Mouse (Mus musculus) spleen, postnatal 10 days (tissue): Measurements from ENCODE around the gene Camta1.

Source experiments
- DNase-seq, 2 experiments: peaks; one replicate each; pipeline ENCODE4 v3.0.0; 2021 to 2022; ENCODE audit warnings: low spot score in 2 of 2

Gene Camta1

DNA sequence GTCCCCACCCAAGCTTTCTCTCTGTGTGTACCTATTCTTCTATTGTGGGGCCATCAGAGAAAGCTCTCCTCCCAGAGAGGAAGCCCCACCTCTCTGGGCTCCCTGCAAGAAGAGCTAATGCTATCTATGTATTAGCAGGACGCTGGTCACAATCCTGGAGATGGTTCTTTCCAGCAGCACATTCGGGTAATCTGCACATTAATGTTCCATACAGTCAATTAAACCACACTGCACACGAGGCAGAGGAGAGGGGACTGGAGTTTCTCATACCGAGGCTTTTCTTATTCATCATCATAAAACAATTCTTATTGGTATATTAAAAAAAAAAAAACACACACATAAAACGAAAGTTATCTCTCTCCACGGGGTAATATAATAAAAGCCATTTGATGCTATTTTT is 409.8 kb downstream of the Camta1 start:
- DNase-seq, result no peak

DNA sequence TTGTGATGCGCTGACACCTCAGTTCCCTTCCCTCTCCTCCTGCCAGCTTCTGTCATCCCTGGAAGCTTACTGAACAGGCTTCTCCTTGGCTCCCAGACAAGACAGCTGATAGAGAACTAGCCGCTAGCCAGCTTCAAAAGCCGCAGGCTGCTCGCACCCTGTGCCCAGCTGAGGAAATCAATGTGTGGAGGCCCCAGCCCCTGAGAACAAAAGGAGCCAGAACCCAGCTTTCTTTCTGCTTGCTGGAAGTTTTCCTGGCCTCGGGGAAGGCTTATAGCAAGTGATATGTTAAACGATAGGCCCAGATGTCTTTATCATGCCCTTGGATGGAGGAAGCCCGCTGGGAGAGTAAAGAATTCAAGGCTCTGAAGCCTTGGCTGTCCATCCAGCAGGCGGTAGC is 411.7 kb downstream of the Camta1 start:
- no peak for DNase-seq

DNA sequence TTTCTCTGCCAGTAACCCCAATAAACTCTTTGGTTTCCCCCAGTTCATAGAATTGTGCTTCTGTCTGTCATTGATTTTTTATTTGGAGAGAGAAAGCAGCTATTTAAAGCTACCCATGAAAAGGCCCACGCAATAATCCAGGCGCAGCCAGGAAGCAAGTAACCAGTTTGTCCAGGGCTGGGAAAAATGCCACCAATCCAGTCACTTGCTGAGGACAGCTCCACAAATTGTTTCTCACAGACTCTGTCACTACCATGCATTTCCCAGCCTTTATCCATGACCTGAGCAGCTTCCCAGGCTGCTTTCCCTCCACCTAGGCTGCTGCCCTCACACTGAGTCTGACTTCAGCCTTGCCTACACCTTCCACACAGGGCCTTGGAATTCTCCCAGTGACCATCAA is 413.3 kb downstream of the Camta1 start:
- no peak for DNase-seq

DNA sequence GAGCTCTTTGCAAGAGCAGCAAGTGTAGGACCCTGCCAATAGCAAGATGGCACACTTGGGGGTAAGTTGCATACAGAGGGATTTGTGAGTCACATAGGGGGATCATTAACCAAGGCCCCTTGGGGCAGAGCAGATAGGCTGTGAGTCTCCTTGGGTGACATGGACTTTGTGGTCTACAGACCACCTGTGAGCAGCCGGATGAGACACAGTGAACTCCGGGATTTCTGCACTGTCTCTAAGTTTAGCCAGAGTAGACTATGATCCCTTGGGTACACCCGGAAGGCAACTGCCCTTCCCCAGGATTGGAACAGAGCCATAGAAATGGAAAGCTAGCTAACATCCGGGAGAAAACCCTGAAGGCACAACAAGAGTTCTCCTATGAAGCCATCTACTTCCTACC is 417.0 kb downstream of the Camta1 start:
- no peak for DNase-seq

DNA sequence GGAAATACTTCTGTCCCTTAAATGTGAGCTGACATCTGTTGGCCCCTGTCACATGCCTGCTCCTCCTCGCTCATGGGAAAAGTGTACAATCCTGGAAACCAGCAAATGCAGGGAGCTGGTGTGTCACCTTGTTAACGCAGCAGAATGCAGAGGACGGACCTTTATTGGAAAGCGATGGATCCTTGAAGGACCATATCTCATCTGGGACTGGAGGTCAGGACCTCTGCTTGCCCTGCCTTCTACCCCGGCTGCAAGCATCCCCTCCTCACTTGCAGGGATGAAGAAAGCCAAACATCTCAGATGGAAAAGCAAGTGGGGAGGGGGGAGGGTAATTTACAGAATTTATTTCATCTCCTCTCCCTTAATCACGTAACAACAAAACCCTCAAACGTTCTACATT is 423.1 kb downstream of the Camta1 start:
- no peak for DNase-seq

DNA sequence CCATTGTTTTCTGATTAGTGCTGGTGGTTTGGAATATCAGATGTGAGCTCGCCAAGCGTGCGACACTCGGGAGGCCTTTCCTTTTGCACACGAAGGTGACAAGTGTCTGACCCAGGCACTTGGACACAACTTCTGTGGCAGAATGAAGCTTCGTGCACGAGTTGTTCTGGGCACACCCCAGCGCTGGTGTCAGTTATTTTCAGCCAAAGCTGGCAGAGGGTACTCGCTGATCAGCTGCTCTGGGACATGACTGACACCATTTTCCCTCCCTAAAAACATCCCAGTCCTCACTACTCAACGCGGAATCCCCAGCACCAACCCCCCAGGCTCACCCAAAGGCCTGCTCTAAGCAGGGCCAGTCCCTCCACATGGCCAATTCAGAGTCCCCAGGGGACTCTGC is 423.8 kb downstream of the Camta1 start:
- DNase-seq, result no peak

DNA sequence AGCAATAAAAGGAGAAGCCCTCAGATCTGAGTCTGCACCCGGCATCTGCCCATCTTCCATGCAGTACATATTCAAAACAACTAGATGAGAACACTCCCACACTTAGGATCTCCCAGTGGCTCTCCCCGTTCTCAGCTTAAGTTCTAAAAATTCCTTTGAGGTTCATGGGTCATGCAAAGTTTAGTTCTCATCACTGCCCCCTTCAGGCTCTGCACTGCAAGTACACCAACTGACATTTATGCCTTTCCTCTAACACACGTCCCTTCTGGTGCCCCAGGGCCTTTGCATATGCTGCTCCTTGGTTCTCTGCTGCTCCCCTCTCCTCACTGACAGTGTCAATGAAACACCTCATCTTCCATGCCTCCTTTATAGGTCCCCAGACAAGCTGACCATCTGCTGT is 436.5 kb downstream of the Camta1 start:
- no peak for DNase-seq

DNA sequence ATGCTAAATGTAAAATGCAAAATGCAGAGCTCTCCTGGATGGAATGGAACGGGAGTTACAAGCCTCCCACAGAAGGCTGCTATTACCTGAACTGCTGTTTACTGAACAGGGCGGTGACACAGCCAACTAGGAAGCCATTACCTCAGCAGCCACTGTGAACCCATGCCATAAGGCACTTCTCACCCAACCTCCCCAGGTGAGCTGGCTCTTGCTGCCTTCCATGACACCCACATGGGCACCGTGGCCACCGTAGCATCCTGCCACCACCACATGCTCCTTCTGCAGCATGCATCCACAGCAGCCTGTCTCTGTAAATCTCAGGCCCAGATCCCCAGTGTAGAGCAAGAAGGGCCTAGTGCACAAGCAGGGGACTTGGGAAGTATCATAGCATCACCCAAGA is 438.8 kb downstream of the Camta1 start:
- DNase-seq, result no peak

DNA sequence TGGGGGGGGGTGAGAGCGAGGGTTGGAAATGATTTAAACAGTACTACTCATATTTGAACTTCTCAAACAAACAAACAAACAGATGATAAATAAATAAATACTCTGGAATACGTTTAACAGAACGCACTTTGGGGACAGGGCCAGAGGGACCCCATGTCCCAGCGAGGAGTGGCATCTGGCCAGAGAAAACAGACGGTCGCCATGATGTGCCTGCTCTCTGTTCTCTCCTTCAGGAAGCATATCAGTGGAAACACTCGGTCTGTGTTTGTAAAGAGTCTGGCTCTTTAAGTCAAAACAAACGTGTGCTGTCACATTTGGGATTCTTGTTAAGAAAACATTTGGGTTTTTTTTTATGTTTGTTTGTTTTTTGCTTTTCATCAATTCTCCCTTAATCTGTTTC is 439.3 kb downstream of the Camta1 start:
- no peak for DNase-seq

DNA sequence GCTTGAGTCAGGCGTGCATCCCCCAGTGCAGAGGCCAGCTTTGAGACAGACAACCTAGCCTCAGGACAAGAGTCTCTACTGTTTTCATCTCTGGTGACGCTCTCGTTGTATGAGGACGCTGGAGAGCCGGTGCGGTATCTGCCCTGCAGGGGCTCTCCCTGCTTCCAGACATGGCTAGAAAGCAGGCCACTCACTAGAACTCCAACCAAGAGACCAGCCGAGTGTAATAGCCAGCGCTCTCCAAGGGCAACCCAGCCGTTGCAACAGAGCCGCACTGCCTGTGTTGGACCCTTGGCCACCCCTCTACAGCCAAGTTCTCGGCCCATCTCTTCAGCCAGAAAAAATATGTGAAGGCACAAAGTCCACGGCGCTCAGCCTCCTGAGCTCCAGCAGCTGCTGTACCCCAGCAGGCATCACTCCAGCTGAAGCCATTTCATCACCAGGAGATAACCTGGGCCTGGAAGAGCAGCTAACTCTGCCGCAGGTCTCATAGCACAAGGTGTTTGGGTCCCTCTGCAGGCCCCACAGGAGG is 443.3 kb downstream of the Camta1 start:
- no peak for DNase-seq

DNA sequence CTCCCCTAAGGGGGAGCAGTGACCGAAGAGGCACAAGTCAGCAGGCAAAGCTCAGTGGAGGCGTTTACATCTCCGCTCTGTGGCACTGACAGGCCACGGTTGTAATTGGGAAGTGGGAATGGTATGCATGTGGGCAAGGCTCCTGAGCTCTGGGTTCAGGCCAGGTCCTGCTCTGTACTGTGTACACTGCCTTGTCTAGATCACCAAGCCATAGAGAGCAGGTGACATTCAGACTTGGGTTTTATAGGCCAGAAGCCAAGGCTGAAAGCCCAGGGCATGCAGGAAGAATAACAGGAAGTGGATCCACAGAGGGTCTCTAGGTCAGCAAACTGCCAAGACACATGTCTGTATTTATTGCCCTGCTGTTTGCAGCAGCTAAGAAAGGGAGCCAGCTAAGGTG is 445.9 kb downstream of the Camta1 start:
- no peak for DNase-seq

DNA sequence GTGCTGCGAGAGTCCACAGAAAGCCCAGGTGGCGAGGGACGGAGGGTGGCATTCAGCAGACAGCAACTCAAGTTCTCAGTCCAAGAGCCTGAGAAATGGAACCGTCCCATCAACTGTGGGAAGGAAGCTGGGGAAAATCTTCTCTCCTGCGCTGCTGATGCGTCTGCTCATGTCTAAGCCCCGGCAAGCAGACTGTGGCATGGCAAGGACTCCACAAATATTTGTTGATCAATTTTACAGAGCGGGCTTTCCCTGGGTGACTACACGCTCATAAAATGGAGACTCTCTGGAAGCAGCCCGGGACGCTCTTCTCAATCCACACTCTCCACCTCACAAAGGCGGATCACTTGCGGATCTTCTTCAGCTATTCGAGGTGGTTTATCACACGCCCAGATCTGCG is 446.3 kb downstream of the Camta1 start:
- no peak for DNase-seq

DNA sequence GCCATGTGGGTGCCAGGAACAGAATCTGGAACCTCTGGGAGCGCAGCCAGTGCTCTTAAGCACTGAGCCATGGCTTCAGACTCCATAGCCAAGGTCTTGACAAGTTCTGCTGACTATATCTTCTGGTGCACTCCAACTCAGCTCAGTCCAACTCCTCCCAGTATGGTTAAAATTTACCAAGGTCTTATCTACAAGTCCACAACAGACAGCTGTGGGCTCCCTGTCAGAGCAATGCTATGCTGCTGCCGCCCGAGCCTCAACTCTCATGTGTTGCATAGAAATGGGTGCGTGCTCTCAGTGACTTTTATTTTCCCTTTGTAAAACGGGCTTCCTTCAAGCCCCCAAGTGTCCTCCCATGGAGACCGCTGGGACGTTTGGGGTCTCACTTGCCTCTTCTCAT is 446.7 kb downstream of the Camta1 start:
- DNase-seq, result no peak

DNA sequence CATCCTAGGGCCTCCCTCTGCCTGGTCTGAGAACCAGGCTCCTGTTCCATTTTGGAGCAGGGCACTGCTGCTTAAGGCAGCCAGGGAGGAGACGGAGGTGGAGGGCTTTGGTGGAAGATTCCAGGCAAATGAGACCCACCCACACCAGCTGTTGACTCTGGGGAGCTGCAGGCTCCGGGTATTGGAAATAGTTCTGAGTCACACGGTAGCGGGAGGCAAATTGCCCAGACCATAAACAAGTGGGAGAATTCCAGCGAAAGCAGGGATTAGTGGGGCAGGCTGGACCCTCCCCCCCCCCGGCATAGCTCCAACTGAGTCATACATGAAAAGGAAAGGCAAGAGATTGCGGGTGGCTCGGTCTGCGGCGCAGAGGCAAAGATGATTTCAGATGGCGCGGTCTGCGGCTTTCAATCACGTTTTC is 450.0 kb downstream of the Camta1 start:
- no peak for DNase-seq

DNA sequence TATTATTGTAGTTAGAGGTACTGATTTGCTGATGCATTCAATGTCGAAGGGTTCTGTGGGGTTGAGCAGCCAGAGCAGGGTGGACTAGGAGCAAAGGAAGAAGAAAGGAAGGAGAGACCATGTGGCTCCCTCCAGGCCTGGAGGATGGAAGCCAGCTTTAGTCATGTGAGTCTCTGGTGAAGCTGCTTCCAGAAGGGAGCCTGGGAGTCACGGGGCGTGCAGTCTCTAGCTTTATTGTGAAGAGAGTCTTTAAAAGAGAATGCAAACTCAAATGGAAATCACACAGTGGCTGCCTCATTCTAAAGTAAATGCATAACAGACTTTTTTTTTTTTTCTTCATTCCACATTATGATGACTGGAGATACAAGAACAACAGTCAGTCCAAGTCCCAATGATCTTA is 450.7 kb downstream of the Camta1 start:
- DNase-seq, result no peak

DNA sequence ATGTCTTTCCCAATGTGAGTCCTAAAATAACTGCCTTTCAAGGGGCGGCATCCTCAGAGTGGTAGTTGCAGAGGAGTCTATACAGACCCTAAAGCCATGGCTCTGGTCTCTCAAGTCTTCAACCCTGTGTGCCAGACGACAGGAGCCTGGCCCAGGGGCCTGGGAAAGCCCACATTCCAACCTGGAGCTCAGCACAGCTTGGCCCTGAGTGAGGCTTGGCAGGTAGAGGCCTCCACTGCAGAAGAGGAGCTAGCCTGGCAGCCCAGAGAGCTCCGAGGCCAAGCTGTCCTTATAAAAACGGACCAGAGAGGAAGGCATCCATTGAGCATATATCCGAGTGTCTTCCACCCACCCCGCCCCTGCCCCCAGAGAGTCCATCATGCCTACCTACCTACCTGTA is 452.4 kb downstream of the Camta1 start:
- no peak for DNase-seq

DNA sequence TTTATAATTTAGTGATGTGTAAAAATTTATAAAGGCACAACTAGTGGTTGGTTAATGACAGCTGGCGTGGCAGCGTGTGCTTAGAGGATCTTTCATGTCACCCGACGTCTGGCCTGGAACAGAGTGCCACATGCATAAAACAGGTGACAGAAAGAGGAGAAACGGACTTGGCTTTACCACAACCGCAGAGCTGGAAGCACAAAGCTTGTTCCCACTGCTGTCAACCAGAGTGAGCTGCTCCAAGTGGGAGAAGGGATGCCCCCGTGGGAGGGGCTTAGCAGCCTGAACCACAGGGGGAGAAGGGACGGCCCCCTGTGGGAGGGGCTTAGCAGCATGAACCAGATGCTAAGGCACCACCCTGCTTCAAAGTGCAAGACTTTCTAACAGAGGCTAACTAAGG is 452.9 kb downstream of the Camta1 start:
- no peak for DNase-seq

DNA sequence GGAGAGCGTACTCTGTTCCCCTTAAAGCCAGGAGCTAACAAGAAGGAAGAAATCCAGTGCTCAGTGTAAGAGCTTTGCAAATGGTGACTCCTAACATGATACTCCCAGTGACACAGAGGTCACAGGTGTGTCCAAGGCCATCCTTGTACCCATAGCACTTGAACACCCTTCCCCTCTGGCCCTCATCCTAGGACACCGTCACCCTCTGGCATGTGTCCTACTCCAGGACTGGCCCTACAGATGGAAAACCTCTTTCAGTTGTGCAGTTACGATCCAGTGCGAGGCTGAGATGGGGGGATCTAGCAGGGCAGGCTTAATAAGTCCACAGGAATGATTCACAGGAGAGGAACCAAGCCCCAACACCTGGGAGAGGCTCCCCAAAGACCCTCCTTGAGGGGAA is 453.4 kb downstream of the Camta1 start:
- DNase-seq, result no peak

DNA sequence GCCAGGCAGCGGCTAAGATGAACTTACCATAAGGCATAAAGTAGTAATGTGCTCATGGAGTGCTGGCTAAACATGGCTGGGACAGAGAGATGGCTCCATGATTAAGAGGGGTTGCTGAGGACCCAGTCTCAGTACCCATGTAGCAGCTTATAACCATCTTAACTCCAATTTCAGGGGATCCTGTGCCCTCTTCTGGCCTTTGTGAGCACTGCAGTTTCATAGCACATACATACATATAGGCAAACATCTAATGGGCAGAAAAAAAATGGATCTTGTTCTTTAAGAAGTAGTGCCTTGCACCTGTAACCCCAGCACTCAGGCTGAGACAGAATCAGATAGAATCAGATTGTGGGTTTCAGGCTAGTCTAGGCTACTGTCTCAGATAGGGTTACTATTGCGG is 454.5 kb downstream of the Camta1 start:
- no peak for DNase-seq

DNA sequence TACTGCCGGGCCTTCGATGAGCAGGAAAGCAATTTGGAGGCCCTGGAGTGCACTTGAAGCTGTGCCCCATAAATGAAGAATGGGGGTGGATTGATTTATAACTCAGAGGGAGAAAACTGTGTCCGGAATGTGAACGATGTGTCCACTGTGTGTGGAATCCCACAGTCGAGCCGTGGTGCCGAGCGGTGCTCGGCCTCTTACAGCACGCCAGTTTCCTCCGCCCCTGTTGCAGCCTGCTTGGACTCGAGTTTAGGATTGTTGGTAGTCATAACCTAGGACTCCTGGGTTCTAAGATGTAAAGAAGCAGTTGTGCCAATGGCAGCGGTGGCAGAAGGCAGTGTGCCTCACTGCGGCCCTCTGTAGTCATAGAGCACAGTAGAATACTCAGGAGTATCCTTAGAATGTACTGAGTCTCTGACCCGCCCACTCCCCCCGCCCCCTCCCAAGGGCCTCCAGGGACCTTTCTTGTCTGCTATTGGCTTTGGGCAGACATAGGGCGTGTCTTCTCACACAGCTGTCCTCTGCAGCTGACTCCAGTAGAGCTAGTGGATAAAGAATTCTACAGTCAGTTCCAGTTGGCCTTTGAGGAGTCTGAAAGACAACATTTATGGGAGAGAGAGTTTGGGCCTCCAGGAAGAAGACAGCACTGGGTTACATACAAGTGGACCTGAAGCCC is 457.0 kb downstream of the Camta1 start:
- no peak for DNase-seq

DNA sequence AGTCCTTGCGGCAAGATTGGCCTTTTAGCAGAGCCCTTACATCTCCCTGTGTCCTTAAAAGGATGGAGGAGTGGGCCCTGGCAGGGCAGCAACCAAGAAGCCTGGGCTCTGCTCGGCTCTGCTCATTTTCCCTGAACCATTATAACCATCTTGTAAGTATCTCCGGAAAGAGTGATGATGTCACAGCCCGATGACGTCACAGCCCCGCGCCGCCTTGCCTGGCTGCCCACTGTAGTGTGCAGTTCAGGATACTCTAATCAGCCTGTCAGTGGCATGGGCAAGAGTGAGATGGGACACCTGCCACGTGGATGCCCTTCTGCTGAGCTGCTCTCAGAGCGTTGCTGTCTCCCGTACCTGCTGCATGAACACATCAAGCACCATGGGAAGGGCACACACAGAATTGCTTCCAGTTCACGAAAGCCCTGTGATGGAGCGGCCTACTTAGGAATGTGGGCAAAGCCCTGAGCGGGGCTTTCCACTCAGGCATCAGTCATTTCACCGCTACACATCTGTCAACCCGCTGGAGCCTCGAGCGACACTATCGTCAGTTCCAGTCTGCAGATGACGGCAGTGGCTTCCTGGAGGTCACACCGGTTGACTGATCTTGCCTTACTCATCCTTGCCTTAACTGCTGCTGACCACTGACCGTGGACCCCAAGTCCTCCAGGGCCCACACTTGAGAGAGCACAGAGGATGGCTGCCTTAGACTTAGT is 459.8 kb downstream of the Camta1 start:
- no peak for DNase-seq

DNA sequence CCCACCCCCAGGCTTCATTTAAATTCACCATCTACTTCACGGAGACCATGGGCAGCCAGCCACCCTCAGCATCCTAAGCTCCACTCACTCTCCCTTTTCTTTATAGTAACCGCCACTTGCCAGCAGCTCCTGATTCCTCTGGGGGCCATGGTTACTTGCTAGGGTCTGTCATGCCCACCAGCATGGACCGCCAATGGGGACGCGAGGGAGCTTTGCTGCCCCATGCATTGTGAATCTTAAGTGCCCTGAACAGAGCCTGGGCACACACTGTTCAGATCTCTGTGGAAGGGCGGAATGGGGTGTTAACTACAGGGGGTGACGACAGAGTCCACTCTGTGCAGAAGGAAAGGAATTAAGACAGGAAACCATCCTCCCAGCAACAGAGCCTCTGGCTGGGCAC is 465.1 kb downstream of the Camta1 start:
- DNase-seq, result no peak

DNA sequence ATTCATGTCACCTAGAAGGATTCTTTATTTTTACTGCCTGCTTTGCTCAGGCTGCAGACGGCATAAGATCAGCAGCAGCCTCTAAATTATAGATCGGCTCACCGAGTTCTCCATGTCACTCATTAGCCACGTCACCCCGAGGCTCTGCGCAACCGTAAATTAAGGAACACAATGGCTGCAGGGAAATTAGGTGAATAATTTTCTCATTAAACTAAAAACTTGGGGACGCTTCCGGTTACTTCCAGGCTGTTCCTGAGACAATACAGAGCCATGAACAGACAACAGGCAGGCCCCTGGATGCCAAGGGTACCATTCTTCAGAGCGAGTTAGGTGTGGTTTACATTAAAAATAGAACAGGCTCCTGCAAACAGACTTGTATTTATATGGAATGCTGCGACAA is 472.3 kb downstream of the Camta1 start:
- no peak for DNase-seq
